Mouse (Mus musculus) adrenal gland, adult 10 weeks (tissue): ENCODE results near the gene Gpx4. TPM values are rescaled to one million over a fixed set of nuclear protein-coding genes. Genes with fewer than 3 reads are reported as not detected.

ENCODE experiments used
- polyA plus RNA-seq: library from polyadenylated mRNA; stranded (reverse); fragments of 350-450 nt; fragmentation: Illumina TruSeq; extraction: RNeasy Lipid Tissue Mini Kit (QIAGEN cat#74804); gene quantifications from one replicate; pipeline ENCODE4 v1.2.3, GENCODE M21; 2014; ENCODE audit warnings: low read depth, low replicate concordance

Gpx4 gene
- 76.0 TPM for polyA plus RNA-seq

DNA sequence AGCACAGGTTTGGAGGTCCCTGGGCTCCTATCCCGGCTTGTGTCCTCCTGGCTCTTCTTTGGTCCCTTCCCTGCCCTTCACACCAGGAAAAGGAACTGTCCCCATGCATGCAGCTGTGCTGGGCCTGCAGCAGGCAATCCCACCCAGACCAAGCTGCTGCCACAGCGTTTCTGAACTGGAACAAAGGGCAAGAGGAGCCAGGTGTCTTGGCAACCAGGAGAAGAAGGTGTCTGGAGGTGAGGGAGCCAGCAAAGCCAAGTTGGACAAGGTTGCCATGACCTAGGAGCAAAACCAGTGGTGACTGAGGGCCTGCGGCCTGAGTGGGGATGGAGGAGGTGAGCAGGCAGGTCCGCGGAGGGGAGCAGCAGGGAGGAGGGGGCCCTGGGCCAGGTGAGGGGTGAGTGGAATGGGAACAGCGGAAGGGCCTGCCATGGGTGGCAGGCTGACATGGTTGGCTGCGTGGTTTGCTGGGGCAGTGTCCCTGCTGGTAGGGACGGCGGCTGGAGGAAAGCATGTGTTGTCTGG is at the start of gene Gpx4:
Gene Gpx4, plus strand, starts transcription at position 126 of the 525 bp plus-strand sequence.

DNA sequence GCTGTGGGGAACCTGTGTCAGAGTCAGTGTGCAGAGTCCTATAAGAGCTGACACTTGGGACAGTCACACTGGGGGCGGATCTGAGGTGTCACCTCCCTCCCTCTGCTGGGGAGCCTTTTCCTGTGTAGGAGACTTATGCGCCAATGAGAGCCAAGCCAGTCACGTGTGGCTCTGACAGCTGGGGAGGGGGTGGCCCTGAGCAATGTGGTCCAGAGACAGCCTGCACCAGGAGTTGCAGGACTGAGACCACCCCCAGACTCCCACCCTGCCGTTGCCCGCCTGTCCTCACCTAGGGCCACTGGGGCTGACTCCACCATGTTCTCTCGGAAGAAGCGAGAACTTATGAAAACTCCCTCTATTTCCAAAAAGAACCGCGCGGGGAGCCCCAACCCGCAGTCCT is 30.5 kb upstream of the Gpx4 start, which contains the start of gene Arhgap45:
Gene Arhgap45, plus strand, starts transcription at position 143 of the 400 bp plus-strand sequence.

DNA sequence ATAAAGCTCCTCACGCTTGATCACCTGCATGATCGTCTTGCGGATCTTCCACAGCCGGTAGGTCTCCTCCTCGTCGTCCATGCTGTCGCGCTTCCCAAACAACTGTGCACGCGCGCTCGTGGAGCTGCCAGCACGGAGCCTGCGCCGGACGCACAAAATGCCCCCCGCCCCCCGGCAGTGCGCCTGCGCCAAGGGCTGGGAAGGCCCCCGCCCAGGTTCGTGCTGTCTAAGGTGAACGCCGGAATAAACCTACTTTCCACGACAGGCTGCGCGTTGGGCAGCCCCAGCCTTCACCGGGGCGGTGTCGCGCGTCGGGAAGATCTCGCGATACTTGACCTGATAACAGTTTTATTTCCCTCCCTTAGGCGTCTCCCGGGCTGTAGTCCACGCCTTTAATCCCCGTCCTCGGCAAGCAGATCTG is 7.4 kb upstream of the Gpx4 start, which contains the start of gene Polr2e:
Gene Polr2e, minus strand, starts transcription at position 237 of the 421 bp plus-strand sequence.

DNA sequence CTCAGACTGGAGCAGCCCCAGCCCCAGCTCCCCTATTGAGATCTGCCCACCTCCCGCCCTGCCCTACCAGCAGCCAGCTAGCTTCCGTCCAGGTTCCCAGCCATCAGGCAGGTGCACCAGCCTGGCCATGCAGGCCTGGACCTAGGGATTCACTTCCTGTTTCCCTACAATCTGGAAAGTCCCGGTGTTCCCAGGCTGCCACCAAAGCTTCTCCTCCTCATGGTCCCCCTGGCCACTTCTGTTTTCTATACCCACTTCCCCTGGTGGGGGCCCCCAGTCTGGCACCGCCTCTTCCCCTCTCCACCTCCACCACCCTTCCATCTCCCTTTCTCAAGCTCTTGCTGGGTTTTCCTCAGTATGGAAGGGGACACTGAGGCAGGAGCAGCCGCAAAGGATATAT is 58.5 kb downstream of the Gpx4 start, which contains the start of gene Sbno2:
Gene Sbno2, minus strand, starts transcription at position 112 of the 400 bp plus-strand sequence.

Other genes with a start within 250 kb of the Gpx4 start
- not detected for gene Misp, start 226.2 kb upstream of the Gpx4 start, polyA plus RNA-seq
- gene Ptbp1, start 192.7 kb upstream of the Gpx4 start, polyA plus RNA-seq, result 69.8 TPM
- not detected for gene Prtn3, start 172.7 kb upstream of the Gpx4 start, polyA plus RNA-seq
- gene Plppr3, start 172.5 kb upstream of the Gpx4 start, polyA plus RNA-seq, result not detected
- not detected for gene Elane, start 160.9 kb upstream of the Gpx4 start, polyA plus RNA-seq
- 14.9 TPM for gene Cfd, start 156.3 kb upstream of the Gpx4 start, polyA plus RNA-seq
- gene Med16, start 138.2 kb upstream of the Gpx4 start, polyA plus RNA-seq, result not detected
- not detected for gene Gm26602, start 136.3 kb upstream of the Gpx4 start, polyA plus RNA-seq
- gene Kiss1r, start 130.2 kb upstream of the Gpx4 start, polyA plus RNA-seq, result not detected
- gene R3hdm4, start 126.0 kb upstream of the Gpx4 start, polyA plus RNA-seq, result 8.8 TPM
- 1.9 TPM for gene Arid3a, start 120.1 kb upstream of the Gpx4 start, polyA plus RNA-seq
- 1.2 TPM for gene Wdr18, start 87.0 kb upstream of the Gpx4 start, polyA plus RNA-seq
- gene Grin3b, start 76.5 kb upstream of the Gpx4 start, polyA plus RNA-seq, result not detected
- gene Tmem259, start 62.8 kb upstream of the Gpx4 start, polyA plus RNA-seq, result 0.64 TPM
- gene Cnn2, start 58.6 kb upstream of the Gpx4 start, polyA plus RNA-seq, result 4.3 TPM
- gene Abca7, start 50.7 kb upstream of the Gpx4 start, polyA plus RNA-seq, result 0.58 TPM
- not detected for gene Arhgap45, start 30.5 kb upstream of the Gpx4 start, polyA plus RNA-seq
- gene Polr2e, start 7.4 kb upstream of the Gpx4 start, polyA plus RNA-seq, result 0.64 TPM
- gene Sbno2, start 58.4 kb downstream of the Gpx4 start, polyA plus RNA-seq, result 1.3 TPM
- 8.0 TPM for gene Stk11, start 68.6 kb downstream of the Gpx4 start, polyA plus RNA-seq
- gene Atp5d, start 91.5 kb downstream of the Gpx4 start, polyA plus RNA-seq, result 0.70 TPM
- gene Cbarp, start 93.7 kb downstream of the Gpx4 start, polyA plus RNA-seq, result 1.5 TPM
- 7.6 TPM for gene Midn, start 101.1 kb downstream of the Gpx4 start, polyA plus RNA-seq
- gene Cirbp, start 118.8 kb downstream of the Gpx4 start, polyA plus RNA-seq, result 21.3 TPM
- gene 1600002K03Rik, start 125.8 kb downstream of the Gpx4 start, polyA plus RNA-seq, result 1.0 TPM
- gene Efna2, start 132.3 kb downstream of the Gpx4 start, polyA plus RNA-seq, result 2.2 TPM
- gene Mum1, start 179.3 kb downstream of the Gpx4 start, polyA plus RNA-seq, result 7.3 TPM
- 5.8 TPM for gene Ndufs7, start 202.0 kb downstream of the Gpx4 start, polyA plus RNA-seq
- 2.7 TPM for gene Gamt, start 213.8 kb downstream of the Gpx4 start, polyA plus RNA-seq
- 17.0 TPM for gene Dazap1, start 214.3 kb downstream of the Gpx4 start, polyA plus RNA-seq
- gene Rps15, start 245.3 kb downstream of the Gpx4 start, polyA plus RNA-seq, result not detected
- not detected for gene Apc2, start 248.8 kb downstream of the Gpx4 start, polyA plus RNA-seq